Mouse (Mus musculus) stomach, embryonic 16.5 days (tissue): ENCODE results near the gene Ttyh1. TPM values are rescaled to one million over a fixed set of nuclear protein-coding genes. Genes with fewer than 3 reads are reported as not detected.

Experiments used
- ATAC-seq: fragments of 200-750 bp; cut with Nextera tagmentation; 2 replicates; pipeline ENCODE4 v1.8.0; 2017; ENCODE audit warnings: moderate number of reproducible peaks, moderate TSS enrichment; ENCODE audit not compliant: insufficient read depth, low FRiP score
- H3K27ac ChIP-seq: fragments of 300-500 bp; sonication (generic); 2 replicates; pipeline ENCODE4 v1.5.1; 2014; ENCODE audit warnings: low read length
- H3K27me3 ChIP-seq: fragments of 300-500 bp; sonication (generic); 2 replicates; pipeline ENCODE4 v1.6.1; 2014; ENCODE audit warnings: low read length, control low read depth, mixed read lengths; ENCODE audit not compliant: control insufficient read depth, insufficient read depth
- H3K36me3 ChIP-seq: fragments of 300-500 bp; sonication (generic); 2 replicates; pipeline ENCODE4 v1.6.1; 2014; ENCODE audit warnings: low read length; ENCODE audit not compliant: control insufficient read depth, insufficient read depth
- H3K4me1 ChIP-seq: fragments of 300-500 bp; sonication (generic); 2 replicates; pipeline ENCODE4 v1.6.1; 2014; ENCODE audit warnings: low read length, control low read depth, mixed read lengths; ENCODE audit not compliant: control insufficient read depth, insufficient read depth
- H3K4me2 ChIP-seq: fragments of 300-500 bp; sonication (generic); 2 replicates; pipeline ENCODE4 v1.6.1; 2014; ENCODE audit warnings: low read depth, low read length, mixed read lengths
- H3K4me3 ChIP-seq: fragments of 300-500 bp; sonication (generic); replicated peaks from 2 replicates; pipeline ENCODE4 v1.5.1; 2014; ENCODE audit warnings: mild to moderate bottlenecking, low read length
- H3K9ac ChIP-seq: fragments of 300-500 bp; sonication (generic); 2 replicates; pipeline ENCODE4 v1.6.1; 2014; ENCODE audit warnings: low read length
- H3K9me3 ChIP-seq: fragments of 300-500 bp; sonication (generic); replicated peaks from 2 replicates; pipeline ENCODE4 v1.6.1; 2016; ENCODE audit warnings: low read length, control low read depth; ENCODE audit not compliant: control insufficient read depth
- WGBS: fragments of 180-500 bp; shearing (Covaris S2); extraction: QIAGEN DNeasy Blood & Tissue Kit; methylation state at CpG from one replicate; pipeline ENCODE4 v1.1.7; 2014; 5-methylcytosine and 5-hydroxymethylcytosine counted together
- polyA plus RNA-seq: library from polyadenylated mRNA; unstranded; fragments of >200 nt; fragmentation: Nextera tagmentation; extraction: Ambion mirVana; gene quantifications from 2 replicates; pipeline ENCODE4 v1.2.1, GENCODE M21; 2015

Ttyh1 gene
- polyA plus RNA-seq, 1 experiment from 2014 or later = 10.0 TPM

GRCm38 (mm10) chr7:4117050-4117814 lies 2.0 kb upstream of the Ttyh1 start:
- Histone ChIP-seq H3K9me3 (no peaks in the 10 kb centered on the region), H3K36me3 (no peaks in the 10 kb centered on the region), H3K4me3 (no peak overlapping the region), H3K27me3 (peaks cover 23% of the 10 kb centered on the region), H3K9ac (no peak overlapping the region), H3K27ac (no peak overlapping the region), H3K4me1 (peaks cover 6% of the 10 kb centered on the region), H3K4me2 (no peak overlapping the region)
- 74% methylated on average over 8 of the region's 8 CpGs for WGBS
- ATAC-seq = no peak

GRCm38 (mm10) chr7:4119976-4120921 lies 1.0 kb downstream of the Ttyh1 start:
- Histone ChIP-seq H3K9ac (peak overlapping the region; percentile 70; the same call in 1 of the 2 replicates), H3K4me3 (peak overlapping the region; percentile 46), H3K27ac (no peak overlapping the region; the same call in 1 of the 2 replicates), H3K4me1 (peaks cover 11% of the 10 kb centered on the region), H3K27me3 (peaks cover 23% of the 10 kb centered on the region), H3K9me3 (no peaks in the 10 kb centered on the region), H3K36me3 (no peaks in the 10 kb centered on the region), H3K4me2 (peak overlapping the region; percentile 64)
- ATAC-seq = no peak
- WGBS = 17% methylated on average over 19 of the region's 19 CpGs

DNA sequence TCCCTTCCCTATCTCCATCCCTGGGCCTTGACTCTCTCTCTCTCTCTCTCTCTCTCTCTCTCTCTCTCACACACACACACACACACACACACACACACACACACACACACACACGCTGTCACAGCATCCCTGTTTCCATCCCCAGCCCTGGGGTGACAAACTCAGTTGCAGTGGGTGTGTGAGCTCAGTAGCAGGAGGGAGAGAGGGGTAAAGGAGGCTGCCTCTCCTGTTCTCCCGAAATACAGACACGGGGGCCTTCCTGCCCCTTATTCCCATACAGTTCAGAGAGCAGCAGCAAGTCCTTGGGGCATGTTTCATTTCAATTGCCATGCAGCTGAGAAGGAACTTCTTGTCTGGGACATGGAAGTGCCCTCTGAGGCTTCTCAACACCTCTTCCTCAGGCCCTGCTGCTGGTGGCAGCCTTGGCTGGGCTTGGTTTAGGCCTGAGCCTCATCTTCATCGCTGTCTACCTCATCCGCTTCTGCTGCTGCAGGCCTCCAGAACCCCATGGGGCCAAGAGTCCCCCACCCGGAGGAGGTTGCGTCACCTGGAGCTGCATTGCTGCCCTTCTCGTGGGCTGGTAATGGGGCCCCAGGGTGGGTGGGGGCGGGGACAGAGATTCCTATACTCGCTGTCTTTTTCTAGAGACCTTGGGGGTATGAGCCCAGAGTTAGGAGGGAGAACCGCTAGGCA lies 3.0 kb downstream of the Ttyh1 start:
- H3K4me3 ChIP-seq = no peak overlapping the region
- no peak overlapping the region for H3K27ac ChIP-seq
- ATAC-seq = no peak
- no peak overlapping the region for H3K4me2 ChIP-seq
- H3K36me3 ChIP-seq = no peaks in the 10 kb centered on the region
- peaks cover 23% of the 10 kb centered on the region for H3K27me3 ChIP-seq
- H3K9ac ChIP-seq = no peak overlapping the region
- H3K9me3 ChIP-seq = no peaks in the 10 kb centered on the region
- 61% methylated on average over 11 of the region's 11 CpGs for WGBS
- peaks cover 11% of the 10 kb centered on the region for H3K4me1 ChIP-seq

DNA sequence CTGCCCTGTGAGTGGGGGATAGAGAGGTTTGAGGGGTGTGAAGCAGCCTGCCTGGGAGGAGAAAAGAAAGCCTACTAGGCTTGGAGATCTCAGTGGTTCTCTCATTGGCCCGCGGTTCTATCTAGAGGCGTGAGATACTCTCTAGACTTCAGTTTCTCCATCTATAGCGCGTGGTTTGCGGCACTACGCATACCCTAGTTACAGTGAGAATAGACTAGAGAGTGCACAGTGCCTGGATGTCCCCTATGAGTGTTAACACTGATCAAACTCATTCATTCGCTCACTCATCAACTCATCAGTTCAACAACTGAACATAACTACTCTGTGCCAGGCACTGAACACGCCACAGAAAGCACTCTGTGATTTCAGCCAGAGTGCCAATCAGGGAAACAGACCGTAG lies 3.6 kb downstream of the Ttyh1 start:
- no peak overlapping the region for H3K4me3 ChIP-seq
- WGBS = 79% methylated on average over 10 of the region's 10 CpGs
- H3K4me2 ChIP-seq = no peak overlapping the region
- no peaks in the 10 kb centered on the region for H3K9me3 ChIP-seq
- peaks cover 11% of the 10 kb centered on the region for H3K4me1 ChIP-seq
- H3K9ac ChIP-seq = no peak overlapping the region
- H3K27me3 ChIP-seq = peaks cover 23% of the 10 kb centered on the region
- no peaks in the 10 kb centered on the region for H3K36me3 ChIP-seq
- no peak overlapping the region for H3K27ac ChIP-seq
- no peak for ATAC-seq

- H3K9me3 ChIP-seq = no peaks in the 10 kb centered on the region
- no peaks in the 10 kb centered on the region for H3K36me3 ChIP-seq
- H3K4me1 ChIP-seq = peaks cover 11% of the 10 kb centered on the region
- peak; percentile 54; the same call in 1 of the 2 replicates for ATAC-seq
- H3K27ac ChIP-seq = no peak overlapping the region
- 69% methylated on average over 1 of the region's 1 CpGs for WGBS
- no peak overlapping the region for H3K9ac ChIP-seq
- no peak overlapping the region for H3K4me3 ChIP-seq
- no peak overlapping the region for H3K4me2 ChIP-seq
- peaks cover 23% of the 10 kb centered on the region for H3K27me3 ChIP-seq
These were observed 4.5 kb downstream of the Ttyh1 start for GRCm38 (mm10) chr7:4123732-4124131.

DNA sequence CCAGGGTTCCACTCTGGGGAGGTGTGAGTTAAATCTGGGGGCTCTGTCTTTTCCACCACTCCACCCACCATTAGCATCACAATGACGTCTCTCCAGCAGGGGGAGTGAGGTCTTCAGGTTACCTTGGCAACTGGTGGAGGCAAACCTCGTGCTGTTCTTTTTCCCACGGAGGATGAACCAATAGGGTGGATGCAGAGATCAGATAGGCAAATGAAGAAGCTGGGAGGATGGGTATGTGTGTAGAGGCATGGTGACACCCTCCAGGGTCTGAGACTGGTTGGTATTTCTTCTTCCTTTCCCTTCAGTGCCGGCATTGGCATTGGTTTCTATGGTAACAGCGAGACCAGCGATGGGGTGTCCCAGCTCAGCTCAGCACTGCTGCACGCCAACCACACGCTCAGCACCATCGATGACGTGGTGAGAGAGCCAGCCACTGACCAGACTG lies 5.1 kb downstream of the Ttyh1 start:
- Histone ChIP-seq H3K4me1 (peaks cover 10% of the 10 kb centered on the region), H3K4me3 (peak overlapping the region; percentile 11; the same call in 1 of the 2 replicates), H3K27ac (no peak overlapping the region), H3K4me2 (peak overlapping the region; percentile 42), H3K36me3 (no peaks in the 10 kb centered on the region), H3K9me3 (no peaks in the 10 kb centered on the region), H3K9ac (no peak overlapping the region), H3K27me3 (peaks cover 19% of the 10 kb centered on the region)
- WGBS = 3% methylated on average over 10 of the region's 10 CpGs
- ATAC-seq = peak; percentile 33; the same call in 1 of the 2 replicates

DNA sequence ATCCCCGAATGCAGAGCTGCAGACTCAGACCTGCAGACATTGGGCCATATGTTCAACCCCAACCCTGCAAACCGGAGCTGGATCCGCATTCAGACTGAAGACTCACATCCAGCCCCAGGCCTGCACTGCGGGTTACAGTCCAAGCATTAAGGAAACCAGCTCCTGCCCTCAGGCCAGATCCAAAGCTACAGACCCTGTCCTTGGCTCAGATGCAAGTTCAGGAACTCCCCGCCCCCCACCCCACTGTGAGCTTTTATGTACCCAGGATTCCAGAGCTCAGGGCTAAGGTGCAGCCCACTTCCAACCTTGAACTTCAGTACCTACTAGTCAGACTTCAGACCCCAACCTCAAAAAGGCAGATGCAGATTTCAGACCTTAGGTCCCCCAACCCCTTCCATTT lies 5.6 kb downstream of the Ttyh1 start:
- H3K4me1 ChIP-seq = peaks cover 7% of the 10 kb centered on the region
- H3K4me2 ChIP-seq = peak overlapping the region; percentile 42; the same call in 1 of the 2 replicates
- H3K27ac ChIP-seq = no peak overlapping the region
- no peaks in the 10 kb centered on the region for H3K9me3 ChIP-seq
- H3K9ac ChIP-seq = no peak overlapping the region; the same call in 1 of the 2 replicates
- WGBS = 27% methylated on average over 5 of the region's 5 CpGs
- no peak overlapping the region for H3K4me3 ChIP-seq
- no peaks in the 10 kb centered on the region for H3K36me3 ChIP-seq
- ATAC-seq = no peak
- H3K27me3 ChIP-seq = peaks cover 14% of the 10 kb centered on the region; the same call in 1 of the 2 replicates

DNA sequence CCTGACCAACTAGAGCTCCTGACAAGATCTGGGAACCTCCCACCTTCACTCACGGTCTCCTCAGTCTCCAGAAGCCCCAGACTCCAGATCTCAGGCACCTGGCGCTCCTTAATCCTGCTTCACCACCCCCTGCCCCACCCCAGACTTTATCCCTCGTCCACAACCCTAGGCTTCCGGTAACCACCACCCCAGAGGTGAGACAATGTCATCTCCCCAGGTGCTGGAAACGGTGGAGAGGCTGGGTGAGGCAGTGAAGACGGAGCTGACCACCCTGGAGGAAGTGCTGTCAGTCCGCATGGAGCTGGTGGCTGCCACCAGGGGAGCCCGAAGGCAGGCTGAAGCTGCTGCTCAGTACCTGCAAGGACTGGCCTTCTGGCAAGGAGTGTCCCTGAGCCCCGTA lies 6.1 kb downstream of the Ttyh1 start:
- Histone ChIP-seq H3K4me2 (no peak overlapping the region), H3K9me3 (no peaks in the 10 kb centered on the region), H3K27ac (no peak overlapping the region), H3K27me3 (peaks cover 9% of the 10 kb centered on the region; the same call in 1 of the 2 replicates), H3K9ac (peak overlapping the region; percentile 21; the same call in 1 of the 2 replicates), H3K4me3 (no peak overlapping the region), H3K36me3 (no peaks in the 10 kb centered on the region), H3K4me1 (peaks cover 7% of the 10 kb centered on the region; the same call in 1 of the 2 replicates)
- no peak for ATAC-seq
- WGBS = 25% methylated on average over 9 of the region's 9 CpGs
